Mouse (Mus musculus) heart, postnatal 0 days (tissue): ENCODE results near the gene Misp. TPM values are rescaled to one million over a fixed set of nuclear protein-coding genes. Genes with fewer than 3 reads are reported as not detected.

Source experiments
- ATAC-seq: fragments of 200-750 bp; cut with Nextera tagmentation; 2 replicates; pipeline ENCODE4 v1.8.0; 2017; ENCODE audit warnings: low read depth, moderate number of reproducible peaks, moderate library complexity; ENCODE audit not compliant: insufficient read depth
- DNase-seq: peaks from one replicate; pipeline ENCODE4 v3.0.0-alpha.2; 2016; ENCODE audit warnings: low spot score
- H3K27ac ChIP-seq: fragments of 300-500 bp; sonication (generic); 2 replicates; pipeline ENCODE4 v1.5.1; 2014; ENCODE audit warnings: low read depth, mild to moderate bottlenecking
- H3K27me3 ChIP-seq: fragments of 300-500 bp; sonication (generic); 2 replicates; pipeline ENCODE4 v1.6.1; 2014; ENCODE audit warnings: low read length, mixed read lengths; ENCODE audit not compliant: control insufficient read depth, insufficient read depth
- H3K36me3 ChIP-seq: fragments of 300-500 bp; sonication (generic); replicated peaks from 2 replicates; pipeline ENCODE4 v1.6.1; 2014; ENCODE audit warnings: low read length, mixed read lengths; ENCODE audit not compliant: control insufficient read depth, insufficient read depth
- H3K4me1 ChIP-seq: fragments of 300-500 bp; sonication (generic); 2 replicates; pipeline ENCODE4 v1.6.1; 2014; ENCODE audit warnings: antibody characterized with exemption; ENCODE audit not compliant: control insufficient read depth, insufficient read depth
- H3K4me2 ChIP-seq: fragments of 300-500 bp; sonication (generic); 2 replicates; pipeline ENCODE4 v1.6.1; 2014; ENCODE audit warnings: low read depth, mild to moderate bottlenecking, low read length, moderate library complexity
- H3K4me3 ChIP-seq: fragments of 300-500 bp; sonication (generic); 2 replicates; pipeline ENCODE4 v1.5.1; 2014; ENCODE audit warnings: low read depth, low read length
- H3K9ac ChIP-seq: fragments of 300-500 bp; sonication (generic); replicated peaks from 2 replicates; pipeline ENCODE4 v1.6.1; 2014; ENCODE audit warnings: low read depth, low read length, mixed read lengths
- H3K9me3 ChIP-seq: fragments of 300-500 bp; sonication (generic); replicated peaks from 2 replicates; pipeline ENCODE4 v1.6.1; 2016; ENCODE audit warnings: low read length; ENCODE audit not compliant: control insufficient read depth
- CTCF ChIP-seq: IDR thresholded peaks from 2 replicates; pipeline ENCODE4 v1.5.1; 2016; ENCODE audit warnings: antibody characterized with exemption, control low read depth, low read depth
- EP300 ChIP-seq: IDR thresholded peaks from 2 replicates; pipeline ENCODE4 v1.6.1; 2016; ENCODE audit warnings: antibody characterized with exemption, low read depth
- WGBS: fragments of 180-500 bp; shearing (Covaris S2); extraction: QIAGEN DNeasy Blood & Tissue Kit; methylation state at CpG from one replicate; pipeline ENCODE4 v1.1.7; 2014; 5-methylcytosine and 5-hydroxymethylcytosine counted together
- polyA plus RNA-seq: library from polyadenylated mRNA; unstranded; fragments of >200 nt; fragmentation: Nextera tagmentation; extraction: Ambion mirVana; gene quantifications from 2 replicates; pipeline ENCODE4 v1.2.1, GENCODE M21; 2015
- total RNA-seq: library from RNA; depleted of rRNA; stranded (reverse); fragments of >200 nt; gene quantifications from 2 replicates; pipeline ENCODE4 v1.2.3, GENCODE M21; 2014; ENCODE audit warnings: low replicate concordance

The Misp gene
- total and polyA plus RNA-seq, 2 experiments from 2014 or later = 0.08 TPM; not detected in 1

- no peak for ATAC-seq
- H3K9ac ChIP-seq = no peak overlapping the region
- no peaks in the 10 kb centered on the region for H3K36me3 ChIP-seq
- H3K27ac ChIP-seq = no peak overlapping the region
- H3K27me3 ChIP-seq = peaks cover 7% of the 10 kb centered on the region; the same call in 1 of the 2 replicates
- no peak for TF ChIP-seq EP300
- no peak for TF ChIP-seq CTCF
- no peak for DNase-seq
- H3K4me2 ChIP-seq = no peak overlapping the region
- no peak overlapping the region for H3K4me3 ChIP-seq
- no peaks in the 10 kb centered on the region for H3K9me3 ChIP-seq
- no peaks in the 10 kb centered on the region for H3K4me1 ChIP-seq
- WGBS = 84% methylated on average over 8 of the region's 8 CpGs
Measured at GRCm38 (mm10) chr10:79871845-79872244, 51.1 kb downstream of the Misp start.

GRCm38 (mm10) chr10:79872862-79873261, 52.1 kb downstream of the Misp start:
- H3K4me1 ChIP-seq = no peaks in the 10 kb centered on the region
- 53% methylated on average over 3 of the region's 3 CpGs for WGBS
- DNase-seq (no peak), ATAC-seq (no peak)
- TF ChIP-seq EP300 (no peak), CTCF (no peak)
- H3K9ac ChIP-seq = no peak overlapping the region
- H3K27me3 ChIP-seq = peaks cover 7% of the 10 kb centered on the region; the same call in 1 of the 2 replicates
- H3K36me3 ChIP-seq = no peaks in the 10 kb centered on the region
- no peaks in the 10 kb centered on the region for H3K9me3 ChIP-seq
- no peak overlapping the region for H3K27ac ChIP-seq
- H3K4me3 ChIP-seq = no peak overlapping the region
- no peak overlapping the region for H3K4me2 ChIP-seq

- Histone ChIP-seq H3K4me3 (no peak overlapping the region), H3K27me3 (peaks cover 7% of the 10 kb centered on the region; the same call in 1 of the 2 replicates), H3K27ac (no peak overlapping the region), H3K9me3 (no peaks in the 10 kb centered on the region), H3K9ac (no peak overlapping the region), H3K4me2 (no peak overlapping the region), H3K36me3 (no peaks in the 10 kb centered on the region), H3K4me1 (no peaks in the 10 kb centered on the region)
- TF ChIP-seq EP300 = no peak
- no peak for TF ChIP-seq CTCF
- 10% methylated on average over 6 of the region's 6 CpGs for WGBS
- no peak for ATAC-seq
- no peak for DNase-seq
Measured at GRCm38 (mm10) chr10:79873313-79873712, 52.5 kb downstream of the Misp start.

GRCm38 (mm10) chr10:79873715-79874289, 53.0 kb downstream of the Misp start:
- WGBS = 3% methylated on average over 26 of the region's 26 CpGs
- Histone ChIP-seq H3K27ac (no peak overlapping the region), H3K27me3 (peaks cover 7% of the 10 kb centered on the region; the same call in 1 of the 2 replicates), H3K9ac (peak overlapping the region; percentile 52), H3K4me2 (peak overlapping the region; percentile 93), H3K4me3 (peak overlapping the region; percentile 59), H3K36me3 (no peaks in the 10 kb centered on the region), H3K9me3 (no peaks in the 10 kb centered on the region), H3K4me1 (no peaks in the 10 kb centered on the region)
- ATAC-seq (no peak), DNase-seq (no peak)
- no peak for TF ChIP-seq EP300
- TF ChIP-seq CTCF = no peak

GRCm38 (mm10) chr10:79874290-79874862, 53.6 kb downstream of the Misp start, which contains the start of the genes Prtn3 and Plppr3:
Prtn3 (plus strand) TSS chr10:79874476.
Plppr3 (minus strand) TSS chr10:79874634.
- peak; percentile 47 for ATAC-seq
- Histone ChIP-seq H3K4me2 (peak within 1 kb of the TSS; percentile 93), H3K9me3 (no peaks in the 10 kb centered on the region), H3K36me3 (no peaks in the 10 kb centered on the region), H3K27ac (no peak within 1 kb of the TSS), H3K4me1 (no peaks in the 10 kb centered on the region), H3K9ac (peak within 1 kb of the TSS; percentile 52), H3K27me3 (peaks cover 7% of the 10 kb centered on the region; the same call in 1 of the 2 replicates), H3K4me3 (peak within 1 kb of the TSS; percentile 59)
- no peak for TF ChIP-seq EP300
- DNase-seq = no peak
- 2% methylated on average over 42 of the region's 57 CpGs for WGBS
